Mouse (Mus musculus): Measurements from ENCODE around the gene Bcl7b. TPM values are rescaled to one million over a fixed set of nuclear protein-coding genes. Genes with fewer than 3 reads are reported as not detected.

The Bcl7b gene
- total and polyA plus RNA-seq, 3 experiments = 44.6 to 76.0 TPM; not detected in 1

- Histone ChIP-seq H3K27ac (ENCODE audit: control insufficient read depth, low read depth, low read length) (peak overlapping the region; percentile 93), H3K9me3 (replicated peaks; ENCODE audit: insufficient read depth, low read length) (no peaks in the 10 kb centered on the region), H3K79me2 (ENCODE audit: control insufficient read depth, insufficient read depth, low read length, poor library complexity) (peaks cover 36% of the 10 kb centered on the region), H3K36me3 (ENCODE audit: control insufficient read depth in 1 of 2, insufficient read depth in 2 of 2, low read length in 2 of 2) (peaks cover 2 to 24% of the 10 kb centered on the region in 2 experiments; a peak in 3 of 4 replicates), H3K4me1 (ENCODE audit: control insufficient read depth in 1 of 2, insufficient read depth in 2 of 2, low read length in 2 of 2) (peaks cover 0 to 9% of the 10 kb centered on the region in 2 experiments; a peak in 3 of 4 replicates), H3K27me3 (ENCODE audit: control insufficient read depth in 1 of 2, insufficient read depth in 2 of 2, low read length in 2 of 2) (no peaks in the 10 kb centered on the region), H3K9ac (ENCODE audit: control insufficient read depth, low read depth, low read length, poor library complexity, severe bottlenecking) (peak overlapping the region; percentile 100), H3K4me3 (ENCODE audit: control insufficient read depth in 1 of 2, insufficient read depth in 1 of 2, low read depth in 2 of 2, low read length in 2 of 2) (peak overlapping the region; percentile 57 to 99)
- DNase-seq (ENCODE audit: low read depth, low spot score) = no peak
- TF ChIP-seq GABPA (IDR thresholded peaks at IDR 0.05; ENCODE audit: low read depth, low read length) (no peak), MAX (IDR thresholded peaks at IDR 0.05; ENCODE audit: low read length) (peak; percentile 68; the same call in 1 of the 2 replicates), ETS1 (IDR thresholded peaks at IDR 0.05; ENCODE audit: low read depth, low read length) (no peak), CHD1 (IDR thresholded peaks at IDR 0.05; ENCODE audit: low read depth, low read length) (0 out of 2 replicates have a peak, but pooled peaks have one; percentile 52), BHLHE40 (IDR thresholded peaks at IDR 0.05; ENCODE audit: borderline replicate concordance, low read depth, low read length) (peak; percentile 94), HCFC1 (IDR thresholded peaks at IDR 0.05; ENCODE audit: low read depth, low read length) (no peak), UBTF (IDR thresholded peaks at IDR 0.05; ENCODE audit: borderline replicate concordance, insufficient read depth, low read depth, low read length) (no peak), ZMIZ1 (IDR thresholded peaks at IDR 0.05; ENCODE audit: low read depth, low read length) (no peak), USF1 (IDR thresholded peaks at IDR 0.05; ENCODE audit: low read depth, low read length) (peak; percentile 37; the same call in 1 of the 2 replicates), MYC (IDR thresholded peaks at IDR 0.05; ENCODE audit: low read depth, low read length) (peak; percentile 82)
These were observed 18.1 kb downstream of the Bcl7b start for GRCm38 (mm10) chr5:135186231-135186620.

DNA sequence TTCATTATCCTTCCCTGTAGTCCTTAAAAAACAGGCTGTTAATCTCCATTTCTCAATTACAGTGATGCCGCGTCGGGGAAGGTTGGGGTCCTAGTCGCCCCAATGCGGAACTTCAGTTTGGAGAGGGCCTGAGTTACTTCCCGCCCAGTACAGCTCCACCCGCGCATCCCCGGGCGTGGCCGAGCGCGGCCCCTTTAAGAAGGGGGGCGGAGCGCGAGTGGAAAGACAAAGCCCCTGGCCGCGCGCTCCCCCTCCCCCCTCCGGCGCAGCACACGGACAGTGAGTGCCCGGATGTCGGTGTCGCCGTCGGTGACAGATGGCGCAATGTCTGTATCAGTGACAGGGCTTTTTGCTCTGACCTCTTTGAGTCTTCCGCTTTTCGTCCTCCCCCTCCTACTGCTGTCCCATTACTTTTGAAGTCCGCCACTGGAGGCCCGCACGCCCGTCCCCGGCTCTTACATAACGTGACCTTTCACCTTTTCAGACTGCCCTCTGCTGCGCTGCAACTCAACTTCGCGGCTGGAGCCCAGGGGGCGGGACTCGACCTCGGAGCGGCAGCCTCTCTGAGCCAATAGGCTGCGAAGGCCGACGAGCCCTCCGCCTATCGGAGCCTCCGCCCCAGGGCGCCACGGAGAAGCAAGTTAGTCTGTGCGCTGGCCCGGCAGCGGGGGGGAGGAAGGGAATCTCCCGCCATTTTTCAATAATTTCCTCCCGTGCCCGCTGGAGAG is 18.7 kb downstream of the Bcl7b start, which contains the start of gene Baz1b:
Gene Baz1b, plus strand, starts transcription at position 644 of the 728 bp plus-strand sequence.
- peak within 1 kb of the TSS; percentile 96 for H3K27ac ChIP-seq (ENCODE audit: control insufficient read depth, low read depth, low read length)
- peak within 1 kb of the TSS; percentile 97 to 99 for H3K4me3 ChIP-seq (ENCODE audit: control insufficient read depth in 1 of 2, insufficient read depth in 1 of 2, low read depth in 2 of 2, low read length in 2 of 2)
- H3K27me3 ChIP-seq (ENCODE audit: control insufficient read depth in 1 of 2, insufficient read depth in 2 of 2, low read length in 2 of 2) = no peaks in the 10 kb centered on the region
- peaks cover 0 to 9% of the 10 kb centered on the region in 2 experiments; a peak in 3 of 4 replicates for H3K4me1 ChIP-seq (ENCODE audit: control insufficient read depth in 1 of 2, insufficient read depth in 2 of 2, low read length in 2 of 2)
- H3K79me2 ChIP-seq (ENCODE audit: control insufficient read depth, insufficient read depth, low read length, poor library complexity) = peaks cover 39% of the 10 kb centered on the region
- H3K9ac ChIP-seq (ENCODE audit: control insufficient read depth, low read depth, low read length, poor library complexity, severe bottlenecking) = peak within 1 kb of the TSS; percentile 100
- H3K9me3 ChIP-seq (replicated peaks; ENCODE audit: insufficient read depth, low read length) = no peaks in the 10 kb centered on the region
- peak; percentile 98 for DNase-seq (ENCODE audit: low read depth, low spot score)
- H3K36me3 ChIP-seq (ENCODE audit: control insufficient read depth in 1 of 2, insufficient read depth in 2 of 2, low read length in 2 of 2) = peaks cover 2 to 26% of the 10 kb centered on the region in 2 experiments; a peak in 3 of 4 replicates
- peak; percentile 49; the same call in 1 of the 2 replicates for TF ChIP-seq CHD2 (IDR thresholded peaks at IDR 0.05; ENCODE audit: low read length)
- peak; percentile 3; the same call in 1 of the 2 replicates for TF ChIP-seq USF1 (IDR thresholded peaks at IDR 0.05; ENCODE audit: low read depth, low read length)
- peak; percentile 60; the same call in 1 of the 2 replicates for TF ChIP-seq E2F4 (IDR thresholded peaks at IDR 0.05; ENCODE audit: borderline replicate concordance, low read depth, low read length)
- TF ChIP-seq GABPA (IDR thresholded peaks at IDR 0.05; ENCODE audit: low read depth, low read length) = no peak
- TF ChIP-seq ETS1 (IDR thresholded peaks at IDR 0.05; ENCODE audit: low read depth, low read length) = peak; percentile 37; the same call in 1 of the 2 replicates
- no peak for TF ChIP-seq JUND (IDR thresholded peaks at IDR 0.05; ENCODE audit: low read depth, low read length)
- TF ChIP-seq RAD21 (IDR thresholded peaks at IDR 0.05; ENCODE audit: low read depth, low read length) = no peak
- no peak for TF ChIP-seq ZNF384 (IDR thresholded peaks at IDR 0.05; ENCODE audit: low read depth, low read length)
- no peak for TF ChIP-seq POLR2AphosphoS5 (IDR thresholded peaks at IDR 0.05; ENCODE audit: borderline replicate concordance, low read depth, low read length)
- TF ChIP-seq MAFK (IDR thresholded peaks at IDR 0.05; ENCODE audit: borderline replicate concordance, low read depth, low read length) = no peak
- TF ChIP-seq KAT2A (conservative IDR thresholded peaks at IDR 0.05; ENCODE audit: low read depth, low read length) = peak; percentile 59
- peak in 1 of 2 experiments; percentile 82; a peak in 3 of 4 replicates for TF ChIP-seq POLR2A (IDR thresholded peaks at IDR 0.05; ENCODE audit: control insufficient read depth in 1 of 2, insufficient read depth in 1 of 2, low read depth in 1 of 2, low read length in 2 of 2, poor library complexity in 1 of 2)
- TF ChIP-seq NELFE (IDR thresholded peaks at IDR 0.05; ENCODE audit: low read depth, low read length) = peak; percentile 84
- TF ChIP-seq MEF2A (IDR thresholded peaks at IDR 0.05; ENCODE audit: extremely low read depth, insufficient replicate concordance, low read depth, low read length, poor library complexity, severe bottlenecking) = no peak
- no peak for TF ChIP-seq GATA1 (IDR thresholded peaks at IDR 0.05; ENCODE audit: low read depth, low read length)
- TF ChIP-seq ZMIZ1 (IDR thresholded peaks at IDR 0.05; ENCODE audit: low read depth, low read length) = peak; percentile 95
- TF ChIP-seq BHLHE40 (IDR thresholded peaks at IDR 0.05; ENCODE audit: borderline replicate concordance, low read depth, low read length) = no peak; the same call in 1 of the 2 replicates
- TF ChIP-seq POLR2AphosphoS2 (IDR thresholded peaks at IDR 0.05; ENCODE audit: low read length) = peak; percentile 38; the same call in 1 of the 2 replicates
- TF ChIP-seq CHD1 (IDR thresholded peaks at IDR 0.05; ENCODE audit: low read depth, low read length) = no peak
- TF ChIP-seq MAX (IDR thresholded peaks at IDR 0.05; ENCODE audit: low read length) = peak; percentile 32
- no peak for TF ChIP-seq USF2 (IDR thresholded peaks at IDR 0.05; ENCODE audit: borderline replicate concordance in 1 of 2, insufficient read depth in 1 of 2, low read depth in 1 of 2, low read length in 2 of 2)
- 0 out of 2 replicates have a peak, but pooled peaks have one; percentile 14 for TF ChIP-seq TCF12 (IDR thresholded peaks at IDR 0.05; ENCODE audit: low read depth, low read length)
- peak; percentile 66 for TF ChIP-seq ELF1 (IDR thresholded peaks at IDR 0.05; ENCODE audit: low read depth, low read length)
- TF ChIP-seq EP300 (IDR thresholded peaks at IDR 0.05; ENCODE audit: low read depth in 1 of 2, low read length in 2 of 2) = no peak; a peak in 1 of 4 replicates
